Mouse (Mus musculus) cortical plate, adult 2 months (tissue): ENCODE data around the gene Pdzrn4.

Experiments
- CTCF ChIP-seq: fragments of 200-500 bp; IDR thresholded peaks from 2 replicates; pipeline ENCODE4 v1.5.1; 2011; ENCODE audit warnings: mild to moderate bottlenecking, control low read depth, low read length; ENCODE audit not compliant: insufficient read depth; ENCODE audit errors: extremely low read depth
- POLR2A ChIP-seq: fragments of 200-500 bp; IDR thresholded peaks from 2 replicates; pipeline ENCODE4 v1.6.1; 2011; ENCODE audit warnings: mild to moderate bottlenecking, low read length, control low read depth; ENCODE audit not compliant: insufficient read depth; ENCODE audit errors: extremely low read depth

- TF ChIP-seq POLR2A (no peak), CTCF (no peak)
Observed at GRCm38 (mm10) chr15:92738676-92739075, 342.0 kb downstream of the Pdzrn4 start.
